Mouse (Mus musculus): ENCODE data around the gene Cbx8. TPM values are rescaled to one million over a fixed set of nuclear protein-coding genes. Genes with fewer than 3 reads are reported as not detected.

Gene Cbx8
- polyA plus RNA-seq, 1 experiment from 2014 or later, result 15.2 TPM

DNA sequence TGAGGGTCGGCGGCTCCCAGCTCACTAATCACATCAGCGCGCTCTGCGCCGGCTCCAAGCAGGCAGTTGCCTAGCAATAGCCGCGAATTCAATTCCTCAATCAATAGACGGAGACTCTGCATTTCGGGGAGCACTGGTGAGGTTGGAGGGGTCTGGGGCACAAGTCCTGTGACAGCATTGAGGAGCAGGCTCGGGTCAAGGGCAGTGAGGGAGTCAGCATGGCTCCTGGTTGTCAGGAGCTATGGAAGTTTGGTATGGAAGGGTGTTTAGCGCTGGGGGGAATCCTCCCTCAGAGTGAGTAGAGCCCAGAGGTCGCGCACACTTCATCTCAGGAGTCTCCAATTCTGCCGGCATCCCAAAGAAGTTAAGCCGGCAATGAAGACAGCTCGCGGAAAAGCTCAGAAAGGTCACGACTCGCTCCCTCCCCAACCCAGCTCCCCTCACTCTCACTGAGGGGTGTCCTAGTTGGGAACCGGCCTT, 5.0 kb downstream of the Cbx8 start:
- Histone ChIP-seq H3K27ac (no peak overlapping the region), H3K9ac (replicated peaks) (no peak overlapping the region), H3K4me1 (replicated peaks) (peaks cover 71% of the 10 kb centered on the region), H3K27me3 (peaks cover 56% of the 10 kb centered on the region), H3K4me2 (replicated peaks) (peak overlapping the region; percentile 48), H3K9me3 (no peaks in the 10 kb centered on the region), H3K36me3 (peaks cover 10% of the 10 kb centered on the region), H3K4me3 (replicated peaks) (peak overlapping the region; percentile 23)
- ATAC-seq, result no peak
- WGBS, result under 1% methylated on average over 21 of the region's 21 CpGs

DNA sequence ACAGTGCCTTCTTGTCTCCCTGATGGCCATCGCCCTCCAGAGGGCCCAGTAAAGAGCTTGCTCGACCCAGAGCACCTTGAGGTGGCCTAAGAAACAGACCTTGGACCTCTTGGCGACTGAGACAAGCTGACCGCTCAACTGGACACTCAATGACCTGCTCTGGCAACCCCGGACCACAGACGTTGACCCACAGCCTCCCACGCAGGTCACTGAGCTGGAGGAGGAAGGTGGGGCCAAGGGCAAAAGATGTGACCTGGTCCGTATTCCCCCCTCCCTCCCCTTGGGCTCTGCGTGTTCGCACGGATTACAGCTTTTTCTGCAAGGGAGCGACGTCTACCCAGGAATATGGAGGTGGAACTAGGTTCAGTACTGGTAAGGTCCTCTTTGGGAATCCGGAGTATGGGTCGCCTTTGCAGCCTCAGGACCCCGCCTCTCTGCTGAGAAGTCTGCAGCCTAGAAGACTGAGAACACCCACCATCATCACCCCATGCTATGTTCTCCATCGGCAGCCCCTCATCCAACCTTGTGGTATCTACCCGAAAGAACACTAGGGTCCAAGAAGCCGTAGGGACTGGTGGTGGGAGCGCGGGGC, 5.6 kb downstream of the Cbx8 start:
- H3K4me1 ChIP-seq (replicated peaks), result peaks cover 69% of the 10 kb centered on the region
- 2% methylated on average over 21 of the region's 21 CpGs for WGBS
- ATAC-seq, result no peak
- peaks cover 16% of the 10 kb centered on the region for H3K36me3 ChIP-seq
- H3K27ac ChIP-seq, result no peak overlapping the region
- H3K9ac ChIP-seq (replicated peaks), result no peak overlapping the region
- H3K27me3 ChIP-seq, result peaks cover 56% of the 10 kb centered on the region
- H3K9me3 ChIP-seq, result no peaks in the 10 kb centered on the region
- H3K4me2 ChIP-seq (replicated peaks), result peak overlapping the region; percentile 48
- peak overlapping the region; percentile 23 for H3K4me3 ChIP-seq (replicated peaks)

DNA sequence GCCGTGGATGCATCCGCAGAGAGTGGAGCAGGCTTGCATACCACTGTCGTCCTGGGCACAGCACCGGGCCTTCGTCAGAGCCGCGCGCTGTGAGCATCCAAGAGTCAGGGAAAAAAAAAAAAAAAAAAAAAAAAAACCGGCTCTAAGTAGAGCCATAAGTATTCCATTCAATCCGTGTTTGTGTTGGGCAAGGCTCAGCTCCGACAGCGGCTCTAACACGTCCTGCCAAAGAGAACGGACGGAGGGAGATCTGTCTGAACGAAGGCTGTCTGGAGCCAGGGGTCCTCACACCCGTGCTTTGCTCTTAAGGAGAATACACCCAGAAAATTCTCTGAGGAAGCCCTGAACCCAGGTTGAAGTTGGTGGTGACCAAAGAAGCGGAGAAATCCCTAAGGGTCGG, 6.1 kb downstream of the Cbx8 start:
- Histone ChIP-seq H3K4me1 (replicated peaks) (peaks cover 65% of the 10 kb centered on the region), H3K4me3 (replicated peaks) (peak overlapping the region; percentile 23), H3K27ac (no peak overlapping the region), H3K9ac (replicated peaks) (no peak overlapping the region; the same call in 1 of the 2 replicates), H3K27me3 (peaks cover 56% of the 10 kb centered on the region), H3K4me2 (replicated peaks) (peak overlapping the region; percentile 48), H3K36me3 (peaks cover 21% of the 10 kb centered on the region), H3K9me3 (no peaks in the 10 kb centered on the region)
- peak; percentile 28; the same call in 1 of the 2 replicates for ATAC-seq
- WGBS, result 3% methylated on average over 19 of the region's 19 CpGs

DNA sequence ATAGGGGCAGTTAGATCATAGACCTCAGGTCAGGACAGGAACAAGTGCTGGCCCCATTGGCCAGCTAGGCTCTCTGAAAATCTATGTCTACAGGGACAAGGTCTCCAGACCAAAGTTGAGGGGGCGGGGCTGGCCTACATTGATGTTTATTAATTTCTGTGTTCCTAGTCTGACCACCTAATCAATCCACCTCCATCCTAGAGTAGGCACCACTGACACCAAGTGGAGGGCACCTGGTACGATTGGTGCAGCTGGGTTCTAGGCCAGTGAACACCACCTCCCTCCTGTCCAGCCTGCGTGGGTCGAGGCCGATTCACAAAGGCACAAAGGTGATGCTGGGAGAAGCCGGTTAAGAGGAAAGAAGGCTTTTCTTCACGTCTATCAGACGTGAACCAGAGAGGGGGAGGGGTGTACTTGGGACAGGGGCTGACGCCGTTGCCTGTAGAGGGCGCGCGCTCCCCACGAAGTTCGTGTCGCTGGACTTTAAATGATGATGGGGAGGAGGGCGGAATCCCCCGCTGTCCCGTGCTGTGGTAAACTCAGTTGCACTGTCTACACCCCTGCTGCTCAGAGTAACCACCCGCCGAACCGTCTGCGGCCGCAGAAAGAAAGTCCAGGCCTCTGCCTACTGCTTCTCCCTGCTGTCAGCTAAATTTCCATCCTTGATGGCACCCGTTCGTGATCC, 6.8 kb downstream of the Cbx8 start:
- H3K4me3 ChIP-seq (replicated peaks), result peak overlapping the region; percentile 23
- H3K4me1 ChIP-seq (replicated peaks), result peaks cover 65% of the 10 kb centered on the region
- peaks cover 52% of the 10 kb centered on the region for H3K27me3 ChIP-seq
- H3K9ac ChIP-seq (replicated peaks), result no peak overlapping the region; the same call in 1 of the 2 replicates
- 2% methylated on average over 26 of the region's 26 CpGs for WGBS
- H3K4me2 ChIP-seq (replicated peaks), result peak overlapping the region; percentile 48
- no peak overlapping the region for H3K27ac ChIP-seq
- H3K36me3 ChIP-seq, result peaks cover 27% of the 10 kb centered on the region
- no peaks in the 10 kb centered on the region for H3K9me3 ChIP-seq
- ATAC-seq, result peak; percentile 49; the same call in 1 of the 2 replicates

DNA sequence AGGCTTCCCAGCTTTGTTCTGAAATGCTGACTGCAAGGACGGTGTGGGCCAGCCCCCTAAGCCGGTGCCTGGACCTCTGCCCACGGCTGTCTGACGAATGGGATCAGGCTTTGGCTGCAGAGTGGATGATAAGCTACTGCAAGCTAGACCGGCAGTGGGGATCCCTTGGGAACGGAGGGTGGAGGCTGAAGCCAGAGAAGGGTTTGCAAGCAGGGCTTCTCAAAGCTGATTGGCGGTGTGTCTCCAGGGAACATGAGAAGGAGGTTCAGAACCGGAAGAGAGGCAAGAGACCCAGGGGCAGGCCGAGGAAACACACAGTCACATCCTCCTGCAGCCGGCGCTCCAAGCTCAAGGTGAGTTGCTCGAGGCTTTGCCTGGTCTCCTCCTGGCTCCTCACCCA, 14.6 kb downstream of the Cbx8 start:
- peaks cover 52% of the 10 kb centered on the region for H3K36me3 ChIP-seq
- peak overlapping the region; percentile 93 for H3K4me3 ChIP-seq (replicated peaks)
- H3K4me2 ChIP-seq (replicated peaks), result peak overlapping the region; percentile 96
- H3K9me3 ChIP-seq, result no peaks in the 10 kb centered on the region
- H3K27me3 ChIP-seq, result peaks cover under 1% of the 10 kb centered on the region; the same call in 1 of the 2 replicates
- H3K27ac ChIP-seq, result peak overlapping the region; percentile 51; the same call in 1 of the 2 replicates
- H3K4me1 ChIP-seq (replicated peaks), result peaks cover 69% of the 10 kb centered on the region
- ATAC-seq, result no peak
- WGBS, result 44% methylated on average over 12 of the region's 12 CpGs
- H3K9ac ChIP-seq (replicated peaks), result peak overlapping the region; percentile 96

DNA sequence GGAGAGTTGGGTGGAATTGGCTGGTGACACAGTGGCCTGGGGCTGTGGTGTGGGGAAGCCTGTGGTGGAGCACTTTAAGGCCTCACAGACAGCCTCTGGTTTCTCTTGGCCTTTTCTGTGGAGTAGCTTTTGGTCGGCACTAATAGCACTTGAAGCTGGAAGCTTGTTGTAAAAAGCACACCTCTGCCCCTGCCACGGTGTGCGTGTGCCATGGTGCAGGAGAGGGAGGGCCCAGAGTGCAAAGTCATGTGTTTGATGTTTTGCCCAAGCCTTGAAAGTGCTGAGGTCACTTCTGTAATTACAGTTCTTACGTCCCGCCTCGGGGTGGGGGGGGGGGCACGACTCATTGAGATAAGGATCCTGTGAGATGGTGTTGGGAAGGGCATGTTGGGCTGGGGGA, 16.5 kb downstream of the Cbx8 start:
- Histone ChIP-seq H3K27ac (peak overlapping the region; percentile 92), H3K27me3 (peaks cover 12% of the 10 kb centered on the region), H3K4me3 (replicated peaks) (peak overlapping the region; percentile 93), H3K4me2 (replicated peaks) (peak overlapping the region; percentile 96), H3K9me3 (no peaks in the 10 kb centered on the region), H3K9ac (replicated peaks) (peak overlapping the region; percentile 96), H3K36me3 (peaks cover 33% of the 10 kb centered on the region), H3K4me1 (replicated peaks) (peaks cover 63% of the 10 kb centered on the region)
- ATAC-seq, result no peak
- WGBS, result 20% methylated on average over 7 of the region's 7 CpGs

DNA sequence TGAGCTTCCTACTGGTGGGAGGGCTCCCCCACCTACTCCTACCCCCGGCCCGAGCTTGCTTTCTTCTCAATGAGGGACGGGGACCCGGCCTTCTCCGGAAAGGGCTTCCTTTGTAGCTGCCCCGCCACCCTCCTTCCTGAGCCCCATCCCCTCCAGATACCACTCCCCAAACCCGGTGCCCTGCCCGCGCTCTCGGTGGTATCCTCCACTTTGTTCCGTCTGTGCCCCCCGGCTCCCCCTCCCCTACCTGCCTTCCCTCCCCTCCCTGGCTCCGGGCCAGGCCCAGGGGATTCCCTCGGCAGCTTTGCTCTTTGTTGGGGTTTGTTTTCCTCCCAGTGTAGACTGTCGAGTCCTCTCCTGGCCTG, 17.2 kb downstream of the Cbx8 start:
- no peaks in the 10 kb centered on the region for H3K9me3 ChIP-seq
- H3K9ac ChIP-seq (replicated peaks), result peak overlapping the region; percentile 96
- H3K27me3 ChIP-seq, result peaks cover 12% of the 10 kb centered on the region
- ATAC-seq, result peak; percentile 43
- WGBS, result under 1% methylated on average over 15 of the region's 15 CpGs
- peak overlapping the region; percentile 92 for H3K27ac ChIP-seq
- peaks cover 27% of the 10 kb centered on the region for H3K36me3 ChIP-seq
- peak overlapping the region; percentile 96 for H3K4me2 ChIP-seq (replicated peaks)
- peaks cover 57% of the 10 kb centered on the region for H3K4me1 ChIP-seq (replicated peaks)
- H3K4me3 ChIP-seq (replicated peaks), result peak overlapping the region; percentile 93

DNA sequence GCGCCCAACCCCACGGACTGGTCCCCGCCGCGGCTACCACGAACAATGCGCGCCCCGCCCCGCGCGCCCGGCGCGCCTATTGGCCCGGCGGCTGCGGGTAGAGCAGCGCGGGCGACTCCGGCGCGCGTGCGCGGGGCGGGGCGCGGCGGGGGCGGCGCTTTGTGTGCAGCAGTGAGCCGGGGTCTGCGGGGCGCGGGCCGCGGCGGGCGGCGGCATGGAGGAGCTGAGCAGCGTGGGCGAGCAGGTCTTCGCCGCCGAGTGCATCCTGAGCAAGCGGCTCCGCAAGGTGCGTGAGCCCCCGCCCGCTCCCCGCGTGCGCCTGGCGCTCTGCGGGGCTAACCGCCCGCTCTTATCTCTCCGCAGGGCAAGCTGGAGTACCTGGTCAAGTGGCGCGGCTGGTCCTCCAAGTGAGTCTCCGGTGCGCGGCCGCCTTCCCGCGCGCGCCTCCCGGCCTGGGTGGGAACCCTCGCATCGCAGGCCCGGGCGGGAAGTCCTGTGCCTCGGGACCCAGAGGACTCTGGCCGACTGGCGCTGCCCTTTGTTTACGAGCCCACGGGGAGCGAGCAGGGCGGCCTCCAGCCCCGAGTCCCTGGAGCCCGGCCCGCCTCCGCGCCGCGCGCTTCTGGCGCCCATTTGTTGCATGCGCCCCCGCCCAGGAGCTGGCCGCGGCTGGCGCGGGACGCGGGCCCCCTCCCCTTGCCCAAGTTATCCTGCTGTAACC, 17.7 kb downstream of the Cbx8 start, which contains the start of gene Cbx2:
TSS of gene Cbx2 (plus strand) at position 68 of the 721 bp plus-strand sequence.
- H3K27me3 ChIP-seq, result peaks cover 12% of the 10 kb centered on the region
- peaks cover 21% of the 10 kb centered on the region for H3K36me3 ChIP-seq
- peak within 1 kb of the TSS; percentile 96 for H3K4me2 ChIP-seq (replicated peaks)
- WGBS, result under 1% methylated on average over 83 of the region's 99 CpGs
- H3K4me1 ChIP-seq (replicated peaks), result peaks cover 52% of the 10 kb centered on the region
- H3K9ac ChIP-seq (replicated peaks), result peak within 1 kb of the TSS; percentile 96
- peak within 1 kb of the TSS; percentile 93 for H3K4me3 ChIP-seq (replicated peaks)
- peak; percentile 92 for ATAC-seq
- peak within 1 kb of the TSS; percentile 92 for H3K27ac ChIP-seq
- no peaks in the 10 kb centered on the region for H3K9me3 ChIP-seq

DNA sequence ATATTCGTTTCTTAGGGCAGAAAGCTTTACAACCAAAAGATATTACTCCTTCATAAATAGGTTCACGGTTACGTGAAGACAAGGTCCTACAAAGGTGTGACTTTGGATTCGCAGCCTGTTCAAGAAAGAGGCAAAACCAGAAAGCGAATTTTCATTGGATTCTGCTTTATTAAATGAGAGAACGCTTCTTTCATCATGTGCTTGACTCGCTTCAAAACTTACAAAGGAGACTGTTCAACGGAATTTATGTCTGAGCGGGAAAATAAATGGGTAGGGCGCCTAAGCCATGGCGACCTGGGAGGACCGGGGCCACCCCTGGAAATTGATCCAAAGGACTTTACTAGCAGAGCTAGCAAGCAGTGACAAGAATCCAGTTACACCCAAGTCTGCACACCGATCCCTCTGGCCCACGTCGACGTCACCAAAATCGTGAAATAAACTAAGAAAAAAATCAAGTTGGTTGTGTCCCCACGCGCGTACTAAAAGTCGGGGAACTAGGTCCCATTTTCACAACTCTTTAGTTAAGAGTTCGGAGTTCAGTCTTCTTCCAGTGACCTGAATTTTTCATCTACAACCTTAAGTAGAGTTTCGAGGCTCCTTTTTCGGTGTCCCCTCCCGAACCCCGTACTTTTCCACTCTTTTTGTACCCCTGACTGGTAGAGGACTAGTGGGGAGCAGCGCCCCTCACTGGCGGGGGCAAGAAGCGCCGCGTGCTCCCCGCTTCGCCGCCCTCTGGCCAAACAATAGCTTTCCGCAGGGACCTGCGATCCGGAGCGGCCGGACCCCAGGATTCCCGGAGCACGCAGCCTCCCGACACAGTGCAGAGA, 18.5 kb downstream of the Cbx8 start:
- 4% methylated on average over 41 of the region's 42 CpGs for WGBS
- H3K9me3 ChIP-seq, result no peaks in the 10 kb centered on the region
- no peak for ATAC-seq
- H3K4me2 ChIP-seq (replicated peaks), result peak overlapping the region; percentile 96
- peak overlapping the region; percentile 92 for H3K27ac ChIP-seq
- H3K4me1 ChIP-seq (replicated peaks), result peaks cover 47% of the 10 kb centered on the region
- H3K36me3 ChIP-seq, result peaks cover 13% of the 10 kb centered on the region
- peak overlapping the region; percentile 93 for H3K4me3 ChIP-seq (replicated peaks)
- H3K9ac ChIP-seq (replicated peaks), result peak overlapping the region; percentile 96
- H3K27me3 ChIP-seq, result peaks cover 12% of the 10 kb centered on the region

DNA sequence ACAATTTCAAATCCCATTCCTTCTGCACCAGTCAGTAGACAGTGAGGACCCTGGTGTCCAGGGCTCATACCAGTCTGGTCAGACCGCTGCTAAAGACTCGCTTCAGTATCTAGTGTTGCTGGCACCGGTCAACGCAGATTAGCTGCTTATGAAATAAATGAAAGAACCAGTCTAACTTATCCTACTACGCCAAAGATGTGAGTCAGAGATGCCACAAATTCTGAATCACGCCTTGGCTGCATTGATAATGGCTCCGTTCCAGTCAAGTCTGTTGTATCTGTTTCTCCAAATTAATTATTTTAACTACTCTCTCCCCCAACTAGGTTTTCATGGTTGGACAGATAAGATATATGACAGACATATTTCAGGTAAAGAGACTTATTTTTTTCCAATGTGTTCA, 19.6 kb downstream of the Cbx8 start:
- H3K4me3 ChIP-seq (replicated peaks), result no peak overlapping the region
- ATAC-seq, result no peak
- no peak overlapping the region for H3K9ac ChIP-seq (replicated peaks)
- no peak overlapping the region for H3K27ac ChIP-seq
- peaks cover 36% of the 10 kb centered on the region for H3K4me1 ChIP-seq (replicated peaks)
- H3K4me2 ChIP-seq (replicated peaks), result no peak overlapping the region
- no peaks in the 10 kb centered on the region for H3K9me3 ChIP-seq
- H3K27me3 ChIP-seq, result peaks cover 12% of the 10 kb centered on the region
- H3K36me3 ChIP-seq, result peaks cover 2% of the 10 kb centered on the region; the same call in 1 of the 2 replicates
- 95% methylated on average over 7 of the region's 7 CpGs for WGBS

DNA sequence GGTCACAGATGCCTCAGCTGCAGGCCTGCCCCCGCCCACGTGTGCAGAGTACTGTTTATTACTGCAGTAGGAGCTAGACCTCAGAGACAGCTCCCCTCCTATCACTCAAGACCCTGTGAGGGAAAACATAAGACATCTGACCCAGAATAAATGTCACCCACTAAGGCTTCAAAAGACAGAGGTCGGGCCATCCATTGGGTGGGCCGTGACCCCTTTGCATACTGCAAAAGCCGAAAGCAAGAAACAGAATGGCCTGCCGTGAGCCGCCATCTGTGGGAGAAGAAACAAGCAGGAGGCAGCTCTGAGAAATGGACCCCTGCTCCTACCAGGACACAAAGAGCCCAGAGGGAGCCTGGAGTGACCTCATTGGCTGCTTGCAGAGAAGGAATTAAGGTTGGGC, 23.3 kb downstream of the Cbx8 start:
- Histone ChIP-seq H3K9ac (replicated peaks) (no peak overlapping the region), H3K4me2 (replicated peaks) (no peak overlapping the region), H3K9me3 (no peaks in the 10 kb centered on the region), H3K27ac (no peak overlapping the region), H3K36me3 (no peaks in the 10 kb centered on the region), H3K4me1 (replicated peaks) (peaks cover 10% of the 10 kb centered on the region), H3K27me3 (peaks cover 12% of the 10 kb centered on the region), H3K4me3 (replicated peaks) (no peak overlapping the region)
- no peak for ATAC-seq
- WGBS, result 43% methylated on average over 7 of the region's 7 CpGs

Measured in midbrain, embryonic 13.5 days (tissue).